In genomic region chr8:21912554-21912953, GRCm38 (mm10) we compare ENCODE assay signal across 24 mouse cellular contexts. TPM values are rescaled to one million over a fixed set of nuclear protein-coding genes. Genes with fewer than 3 reads are reported as not detected.
"Had no signal": no experiment of that assay in that cellular context is flagged by ENCODE, and none has a peak within 500 bp of the region (broad histone marks: within the 10 kb centered on the region; RNA-seq: fewer than 3 reads in every experiment).

No protein-coding gene starts in this region.

- H3K4me2 ChIP-seq: neural tube, embryonic 15.5 days; stomach, embryonic 15.5 days had no signal

- H3K36me3 ChIP-seq: neural tube, embryonic 15.5 days; stomach, embryonic 15.5 days had no signal

- H3K4me3 ChIP-seq: neural tube, embryonic 15.5 days; stomach, embryonic 15.5 days had no signal

- DNase-seq: retina, postnatal 1 day; right cerebral cortex, adult 18-20 months; right cerebral cortex, postnatal 14 days; right cerebral cortex, postnatal 25 days; right cerebral cortex, postnatal 4 days; spleen, adult 18-20 months; thymus, adult 18-20 months; thymus, adult 2 months; thymus, postnatal 14 days; thymus, postnatal 25 days; thymus, postnatal 36 days; thymus, postnatal 4 days had no signal

- H3K27me3 ChIP-seq: neural tube, embryonic 15.5 days; stomach, embryonic 15.5 days had no signal

- H3K27ac ChIP-seq: neural tube, embryonic 15.5 days; stomach, embryonic 15.5 days; stomach, postnatal 0 days had no signal

- H3K4me1 ChIP-seq: neural tube, embryonic 15.5 days; stomach, embryonic 15.5 days had no signal

- H3K9ac ChIP-seq: neural tube, embryonic 15.5 days; stomach, embryonic 15.5 days had no signal

- H3K9me3 ChIP-seq: neural tube, embryonic 15.5 days; stomach, embryonic 15.5 days had no signal

RNA-seq across cellular contexts. Expression of gene Defb11, which starts 6.3 kb away (rescaled TPM):
- total RNA-seq: neutrophil, adult 5-6 weeks had no signal
- polyA plus RNA-seq: neural tube, embryonic 14.5 days; neural tube, embryonic 15.5 days; small intestine, adult 2 months; spleen, adult 2 months; stomach, embryonic 14.5 days; stomach, embryonic 15.5 days; stomach, embryonic 16.5 days; stomach, postnatal 0 days; testis, adult 2 months; thymus, adult 2 months; thymus, postnatal 0 days; urinary bladder, adult 2 months had no signal

RNA-seq across cellular contexts. Expression of gene Defb15, which starts 20.0 kb away (rescaled TPM):
- total RNA-seq: neutrophil, adult 5-6 weeks had no signal
- polyA plus RNA-seq: neural tube, embryonic 14.5 days; neural tube, embryonic 15.5 days; small intestine, adult 2 months; spleen, adult 2 months; stomach, embryonic 14.5 days; stomach, embryonic 15.5 days; stomach, embryonic 16.5 days; stomach, postnatal 0 days; testis, adult 2 months; thymus, adult 2 months; thymus, postnatal 0 days; urinary bladder, adult 2 months had no signal

RNA-seq across cellular contexts. Expression of gene Defb35, which starts 25.6 kb away (rescaled TPM):
- total RNA-seq: neutrophil, adult 5-6 weeks had no signal
- polyA plus RNA-seq: neural tube, embryonic 14.5 days; neural tube, embryonic 15.5 days; small intestine, adult 2 months; spleen, adult 2 months; stomach, embryonic 14.5 days; stomach, embryonic 15.5 days; stomach, embryonic 16.5 days; stomach, postnatal 0 days; testis, adult 2 months; thymus, adult 2 months; thymus, postnatal 0 days; urinary bladder, adult 2 months had no signal

RNA-seq across cellular contexts. Expression of gene Defb9, which starts 27.3 kb away (rescaled TPM):
- total RNA-seq: neutrophil, adult 5-6 weeks had no signal
- polyA plus RNA-seq: neural tube, embryonic 14.5 days; neural tube, embryonic 15.5 days; small intestine, adult 2 months; spleen, adult 2 months; stomach, embryonic 14.5 days; stomach, embryonic 15.5 days; stomach, embryonic 16.5 days; stomach, postnatal 0 days; testis, adult 2 months; thymus, adult 2 months; thymus, postnatal 0 days; urinary bladder, adult 2 months had no signal

RNA-seq across cellular contexts. Expression of gene Defb13, which starts 34.0 kb away (rescaled TPM):
- total RNA-seq: neutrophil, adult 5-6 weeks had no signal
- polyA plus RNA-seq: neural tube, embryonic 14.5 days; neural tube, embryonic 15.5 days; small intestine, adult 2 months; spleen, adult 2 months; stomach, embryonic 14.5 days; stomach, embryonic 15.5 days; stomach, embryonic 16.5 days; stomach, postnatal 0 days; testis, adult 2 months; thymus, adult 2 months; thymus, postnatal 0 days; urinary bladder, adult 2 months had no signal
